Mouse (Mus musculus): Measurements from ENCODE around the gene Sqstm1. TPM values are rescaled to one million over a fixed set of nuclear protein-coding genes. Genes with fewer than 3 reads are reported as not detected.

The Sqstm1 gene
- total RNA-seq, 2 experiments from 2014 or later: 56.7 to 298 TPM

GRCm38 (mm10) chr11:50211322-50212059 is 864 bp upstream of the Sqstm1 start:
- ATAC-seq (ENCODE audit: poor library complexity, severe bottlenecking): no peak

GRCm38 (mm10) chr11:50210101-50210504 is 524 bp downstream of the Sqstm1 start:
- peak; percentile 89 for ATAC-seq (ENCODE audit: poor library complexity, severe bottlenecking)

- no peak for ATAC-seq (ENCODE audit: poor library complexity, severe bottlenecking)
Measured at GRCm38 (mm10) chr11:50208039-50208438, 2.6 kb downstream of the Sqstm1 start.

GRCm38 (mm10) chr11:50207344-50207743 is 3.3 kb downstream of the Sqstm1 start:
- no peak for ATAC-seq (ENCODE audit: poor library complexity, severe bottlenecking)

GRCm38 (mm10) chr11:50206037-50206436 is 4.6 kb downstream of the Sqstm1 start:
- no peak for ATAC-seq (ENCODE audit: poor library complexity, severe bottlenecking)

GRCm38 (mm10) chr11:50205434-50205833 is 5.2 kb downstream of the Sqstm1 start:
- ATAC-seq (ENCODE audit: poor library complexity, severe bottlenecking): no peak

- no peak for ATAC-seq (ENCODE audit: poor library complexity, severe bottlenecking)
Measured at GRCm38 (mm10) chr11:50203302-50203827, 7.3 kb downstream of the Sqstm1 start.

- ATAC-seq (ENCODE audit: poor library complexity, severe bottlenecking): no peak
Measured at GRCm38 (mm10) chr11:50201590-50201989, 9.0 kb downstream of the Sqstm1 start.

- ATAC-seq (ENCODE audit: poor library complexity, severe bottlenecking): no peak
Measured at GRCm38 (mm10) chr11:50200613-50201012, 10.0 kb downstream of the Sqstm1 start.

- no peak for ATAC-seq (ENCODE audit: poor library complexity, severe bottlenecking)
Measured at GRCm38 (mm10) chr11:50198916-50199315, 11.7 kb downstream of the Sqstm1 start.

GRCm38 (mm10) chr11:50198219-50198846 is 12.3 kb downstream of the Sqstm1 start:
- ATAC-seq (ENCODE audit: poor library complexity, severe bottlenecking): no peak

- ATAC-seq (ENCODE audit: poor library complexity, severe bottlenecking): no peak
Measured at GRCm38 (mm10) chr11:50197500-50197899, 13.1 kb downstream of the Sqstm1 start.

- ATAC-seq (ENCODE audit: poor library complexity, severe bottlenecking): no peak
Measured at GRCm38 (mm10) chr11:50194793-50195192, 15.8 kb downstream of the Sqstm1 start.

- ATAC-seq (ENCODE audit: poor library complexity, severe bottlenecking): no peak
Measured at GRCm38 (mm10) chr11:50194070-50194469, 16.6 kb downstream of the Sqstm1 start.

- ATAC-seq (ENCODE audit: poor library complexity, severe bottlenecking): no peak
Measured at GRCm38 (mm10) chr11:50192278-50192677, 18.3 kb downstream of the Sqstm1 start.

- ATAC-seq (ENCODE audit: poor library complexity, severe bottlenecking): no peak
Measured at GRCm38 (mm10) chr11:50190362-50190761, 20.3 kb downstream of the Sqstm1 start.

- ATAC-seq (ENCODE audit: poor library complexity, severe bottlenecking): no peak
Measured at GRCm38 (mm10) chr11:50188682-50189081, 21.9 kb downstream of the Sqstm1 start.

- ATAC-seq (ENCODE audit: poor library complexity, severe bottlenecking): no peak
Measured at GRCm38 (mm10) chr11:50184788-50185187, 25.8 kb downstream of the Sqstm1 start.

GRCm38 (mm10) chr11:50182702-50183101 is 27.9 kb downstream of the Sqstm1 start:
- ATAC-seq (ENCODE audit: poor library complexity, severe bottlenecking): no peak

- ATAC-seq (ENCODE audit: poor library complexity, severe bottlenecking): no peak
Measured at GRCm38 (mm10) chr11:50180478-50181231, 30.0 kb downstream of the Sqstm1 start.

Measured in megakaryocyte, adult 5-6 weeks (primary cell).